ENCODE assay signal across 19 mouse cellular contexts in the genomic region with DNA sequence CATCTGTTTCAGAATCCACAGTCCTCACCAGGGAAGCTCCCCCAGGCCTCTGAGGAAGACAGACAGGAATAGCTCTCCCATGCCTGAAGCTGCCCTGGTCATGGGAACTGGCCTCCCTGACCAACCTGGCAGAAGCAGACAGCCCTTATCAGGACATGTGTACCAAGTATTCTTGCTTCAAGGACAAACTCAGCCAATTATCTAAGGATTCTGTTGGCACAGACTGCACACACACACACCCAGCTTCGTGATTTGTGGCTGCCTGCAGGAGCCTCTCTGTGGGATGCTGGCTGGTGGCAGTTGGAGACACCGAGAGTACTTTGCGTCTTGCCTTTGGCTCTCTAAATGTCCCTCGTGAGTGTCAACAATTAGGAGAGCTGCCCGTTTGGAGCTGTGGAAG.
A peak's percentile ranks its signal among the peaks of the same experiment; 100 is the strongest.
DNase-seq lines count a peak whose midpoint lies in the region; TF ChIP-seq lines count a peak whose summit lies in the region.
"Had no signal": no experiment of that assay in that cellular context is flagged by ENCODE, and none has a peak within 500 bp of the region (broad histone marks: within the 10 kb centered on the region; RNA-seq: fewer than 3 reads in every experiment).

No protein-coding gene starts in this region.

- peak; percentile 72; the same call in 1 of the 2 replicates for TF ChIP-seq EP300 in heart, adult 2 months (IDR thresholded peaks at IDR 0.05; ENCODE audit: insufficient read depth, low read depth, low read length)

- no peaks in the 10 kb centered on the region for H3K36me3 ChIP-seq in heart, adult 2 months (ENCODE audit: control insufficient read depth, insufficient read depth, low read length)
- H3K36me3 ChIP-seq: hindbrain, embryonic 12.5 days; intestine, embryonic 15.5 days; kidney, embryonic 15.5 days had no signal

- no peak overlapping the region for H3K4me3 ChIP-seq in heart, adult 2 months
- H3K4me3 ChIP-seq: hindbrain, embryonic 12.5 days; intestine, embryonic 15.5 days; kidney, embryonic 15.5 days had no signal

- H3K79me2 ChIP-seq in heart, adult 2 months (replicated peaks; ENCODE audit: control insufficient read depth, insufficient read depth, low read length): no peaks in the 10 kb centered on the region

- TF ChIP-seq POLR2A in heart, adult 2 months (IDR thresholded peaks at IDR 0.05; ENCODE audit: insufficient read depth, low read depth, low read length): no peak

- H3K4me1 ChIP-seq in heart, adult 2 months (ENCODE audit: control insufficient read depth, insufficient read depth, low read length): peaks cover 2% of the 10 kb centered on the region; the same call in 1 of the 2 replicates
- H3K4me1 ChIP-seq: hindbrain, embryonic 12.5 days; intestine, embryonic 15.5 days; kidney, embryonic 15.5 days had no signal

- peak; percentile 45 to 49 for DNase-seq in adrenal gland, adult (ENCODE audit: inconsistent age in 2 of 2, low spot score in 1 of 2)
- no peak for DNase-seq in adrenal gland, postnatal 4 days (ENCODE audit: low spot score in 2 of 2)
- DNase-seq in heart, adult 2 months: peak; percentile 25 to 68
- DNase-seq in heart, postnatal 25 days (ENCODE audit: low spot score): no peak
- peak; percentile 0 to 32 for DNase-seq in adrenal gland, postnatal 36 days
- DNase-seq in heart, postnatal 14 days: peak; percentile 13 to 21
- DNase-seq in layer of hippocampus, adult 9-10 months (ENCODE audit: low spot score): no peak
- no peak for DNase-seq in kidney, adult 18-20 months
- DNase-seq: cerebellum, adult 11 months; cerebellum, postnatal 25 days; gastrocnemius, postnatal 36 days; layer of hippocampus, postnatal 36 days; lung, adult 18-20 months; lung, postnatal 36 days; thymus, postnatal 25 days had no signal

- H3K27me3 ChIP-seq in heart, adult 2 months (ENCODE audit: control insufficient read depth, insufficient read depth, low read length): no peaks in the 10 kb centered on the region
- H3K27me3 ChIP-seq: intestine, embryonic 15.5 days; kidney, embryonic 15.5 days had no signal

- 36% methylated on average over 5 of the region's 5 CpGs for WGBS in heart, adult 2 months

- H3K9ac ChIP-seq in heart, adult 2 months (ENCODE audit: low read depth, low read length): no peak overlapping the region
- H3K9ac ChIP-seq: hindbrain, embryonic 12.5 days; intestine, embryonic 15.5 days; kidney, embryonic 15.5 days had no signal

- peak overlapping the region; percentile 41; the same call in 1 of the 2 replicates for H3K27ac ChIP-seq in heart, adult 2 months
- H3K27ac ChIP-seq: hindbrain, embryonic 12.5 days; intestine, embryonic 15.5 days; kidney, embryonic 15.5 days; stomach, postnatal 0 days had no signal

- TF ChIP-seq CTCF in heart, adult 2 months (IDR thresholded peaks at IDR 0.05): no peak

- intact Hi-C loops in heart, adult 2 months (cut with DNase I): no loop called here
- intact Hi-C loops in heart, postnatal 25 days (cut with DNase I): no loop called here
- intact Hi-C loops in heart, postnatal 14 days (cut with DNase I): loop anchor here (10.0 kb wide), 1 partner anchor 63 kb away; no protein-coding TSS in a partner anchor

Comparison
In these comparisons a context has a peak if more than half of its experiments do, and no peak if none do; other contexts are left out.
1. DNase-seq: peak in adrenal gland, adult (2 of 2), heart, adult 2 months (2 of 2), adrenal gland, postnatal 36 days (2 of 2) and heart, postnatal 14 days (2 of 2); none in adrenal gland, postnatal 4 days (0 of 2), heart, postnatal 25 days (single experiment), layer of hippocampus, adult 9-10 months (single experiment) and kidney, adult 18-20 months (single experiment).